Mouse (Mus musculus): ENCODE measurements around the gene Pld1.

Pld1 gene

GRCm38 (mm10) chr3:27994175-27994990 is 55.9 kb downstream of the Pld1 start:
- DNase-seq = no peak

- no peak for DNase-seq
Measured at GRCm38 (mm10) chr3:28004321-28004720, 65.8 kb downstream of the Pld1 start.

GRCm38 (mm10) chr3:28007684-28008083 is 69.2 kb downstream of the Pld1 start:
- no peak for DNase-seq

GRCm38 (mm10) chr3:28008369-28008768 is 69.9 kb downstream of the Pld1 start:
- no peak for DNase-seq

- no peak for DNase-seq
Measured at GRCm38 (mm10) chr3:28012177-28012576, 73.7 kb downstream of the Pld1 start.

GRCm38 (mm10) chr3:28013441-28013840 is 74.9 kb downstream of the Pld1 start:
- no peak for DNase-seq

GRCm38 (mm10) chr3:28017002-28017401 is 78.5 kb downstream of the Pld1 start:
- DNase-seq = no peak

- DNase-seq = no peak
Measured at GRCm38 (mm10) chr3:28019727-28020126, 81.2 kb downstream of the Pld1 start.

- no peak for DNase-seq
Measured at GRCm38 (mm10) chr3:28020404-28020803, 81.9 kb downstream of the Pld1 start.

- DNase-seq = no peak
Measured at GRCm38 (mm10) chr3:28022191-28022590, 83.7 kb downstream of the Pld1 start.

GRCm38 (mm10) chr3:28026876-28027275 is 88.4 kb downstream of the Pld1 start:
- DNase-seq = no peak

GRCm38 (mm10) chr3:28028456-28028855 is 90.0 kb downstream of the Pld1 start:
- no peak for DNase-seq

GRCm38 (mm10) chr3:28030860-28031259 is 92.4 kb downstream of the Pld1 start:
- DNase-seq = no peak

- no peak for DNase-seq
Measured at GRCm38 (mm10) chr3:28031643-28032243, 93.2 kb downstream of the Pld1 start.

- DNase-seq = no peak
Measured at GRCm38 (mm10) chr3:28033898-28034297, 95.4 kb downstream of the Pld1 start.

GRCm38 (mm10) chr3:28034707-28035333 is 96.3 kb downstream of the Pld1 start:
- no peak for DNase-seq

GRCm38 (mm10) chr3:28037320-28037932 is 98.9 kb downstream of the Pld1 start:
- no peak for DNase-seq

- no peak for DNase-seq
Measured at GRCm38 (mm10) chr3:28038106-28038505, 99.6 kb downstream of the Pld1 start.

GRCm38 (mm10) chr3:28039760-28040159 is 101.3 kb downstream of the Pld1 start:
- no peak for DNase-seq

- DNase-seq = no peak
Measured at GRCm38 (mm10) chr3:28041236-28041635, 102.7 kb downstream of the Pld1 start.

GRCm38 (mm10) chr3:28042366-28042765 is 103.9 kb downstream of the Pld1 start:
- no peak for DNase-seq

- no peak for DNase-seq
Measured at GRCm38 (mm10) chr3:28047599-28047998, 109.1 kb downstream of the Pld1 start.

GRCm38 (mm10) chr3:28049526-28049925 is 111.0 kb downstream of the Pld1 start:
- DNase-seq = no peak

GRCm38 (mm10) chr3:28053076-28053475 is 114.6 kb downstream of the Pld1 start:
- no peak for DNase-seq

All from cerebellum, adult 9-11 months (tissue).